Mouse (Mus musculus): Measurements from ENCODE around the gene Rpl23a. TPM values are rescaled to one million over a fixed set of nuclear protein-coding genes. Genes with fewer than 3 reads are reported as not detected.

The Rpl23a gene
- polyA plus RNA-seq, 1 experiment = 125 TPM

- Histone ChIP-seq H3K27ac (ENCODE audit: control insufficient read depth, insufficient read depth, low read depth, low read length) (no peak overlapping the region), H3K36me3 (ENCODE audit: control insufficient read depth, insufficient read depth, low read length) (no peaks in the 10 kb centered on the region; the same call in 1 of the 2 replicates), H3K4me3 (ENCODE audit: control insufficient read depth, low read depth, low read length) (no peak overlapping the region), H3K4me1 (ENCODE audit: control insufficient read depth, insufficient read depth, low read length) (peaks cover 13% of the 10 kb centered on the region), H3K27me3 (ENCODE audit: control insufficient read depth, insufficient read depth, low read length) (no peaks in the 10 kb centered on the region)
- no peak for TF ChIP-seq CTCF (IDR thresholded peaks at IDR 0.05; ENCODE audit: control insufficient read depth, insufficient read depth, insufficient replicate concordance, low read depth, low read length)
- TF ChIP-seq POLR2A (IDR thresholded peaks at IDR 0.05; ENCODE audit: control insufficient read depth, low read depth, low read length) = no peak
Measured at GRCm38 (mm10) chr11:78170306-78170705, 13.1 kb downstream of the Rpl23a start.

GRCm38 (mm10) chr11:78168541-78169468 is 14.6 kb downstream of the Rpl23a start:
- peaks cover 27% of the 10 kb centered on the region for H3K4me1 ChIP-seq (ENCODE audit: control insufficient read depth, insufficient read depth, low read length)
- no peaks in the 10 kb centered on the region for H3K27me3 ChIP-seq (ENCODE audit: control insufficient read depth, insufficient read depth, low read length)
- no peak overlapping the region for H3K4me3 ChIP-seq (ENCODE audit: control insufficient read depth, low read depth, low read length)
- no peaks in the 10 kb centered on the region; the same call in 1 of the 2 replicates for H3K36me3 ChIP-seq (ENCODE audit: control insufficient read depth, insufficient read depth, low read length)
- no peak for TF ChIP-seq POLR2A (IDR thresholded peaks at IDR 0.05; ENCODE audit: control insufficient read depth, low read depth, low read length)
- TF ChIP-seq CTCF (IDR thresholded peaks at IDR 0.05; ENCODE audit: control insufficient read depth, insufficient read depth, insufficient replicate concordance, low read depth, low read length) = no peak
- H3K27ac ChIP-seq (ENCODE audit: control insufficient read depth, insufficient read depth, low read depth, low read length) = no peak overlapping the region

GRCm38 (mm10) chr11:78167257-78167959 is 16.0 kb downstream of the Rpl23a start:
- H3K4me1 ChIP-seq (ENCODE audit: control insufficient read depth, insufficient read depth, low read length) = peaks cover 28% of the 10 kb centered on the region
- H3K27ac ChIP-seq (ENCODE audit: control insufficient read depth, insufficient read depth, low read depth, low read length) = no peak overlapping the region
- TF ChIP-seq CTCF (IDR thresholded peaks at IDR 0.05; ENCODE audit: control insufficient read depth, insufficient read depth, insufficient replicate concordance, low read depth, low read length) (no peak), POLR2A (IDR thresholded peaks at IDR 0.05; ENCODE audit: control insufficient read depth, low read depth, low read length) (no peak)
- H3K36me3 ChIP-seq (ENCODE audit: control insufficient read depth, insufficient read depth, low read length) = no peaks in the 10 kb centered on the region
- no peaks in the 10 kb centered on the region for H3K27me3 ChIP-seq (ENCODE audit: control insufficient read depth, insufficient read depth, low read length)
- H3K4me3 ChIP-seq (ENCODE audit: control insufficient read depth, low read depth, low read length) = no peak overlapping the region

DNA sequence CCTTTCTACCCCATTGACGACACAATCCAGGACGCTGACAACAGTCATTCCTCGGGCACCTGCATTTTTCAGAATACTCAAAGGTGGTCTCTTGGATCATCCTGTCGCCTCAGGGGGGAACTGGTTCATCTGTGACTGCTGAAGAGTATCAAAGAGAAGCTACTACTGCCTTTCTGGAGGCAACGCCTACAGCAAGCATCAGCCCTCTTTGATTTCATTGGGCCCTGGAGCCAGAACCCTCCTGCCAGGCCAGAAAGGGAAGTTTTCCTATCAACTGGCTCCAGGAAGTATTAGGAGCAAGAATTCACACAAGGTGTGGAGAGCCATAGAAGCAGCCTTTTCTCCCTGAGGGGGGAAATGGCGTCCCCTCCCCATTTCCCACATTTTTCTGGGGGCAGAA is 16.7 kb downstream of the Rpl23a start:
- H3K4me1 ChIP-seq (ENCODE audit: control insufficient read depth, insufficient read depth, low read length) = peaks cover 28% of the 10 kb centered on the region
- TF ChIP-seq CTCF (IDR thresholded peaks at IDR 0.05; ENCODE audit: control insufficient read depth, insufficient read depth, insufficient replicate concordance, low read depth, low read length) (no peak), POLR2A (IDR thresholded peaks at IDR 0.05; ENCODE audit: control insufficient read depth, low read depth, low read length) (no peak)
- no peak overlapping the region for H3K4me3 ChIP-seq (ENCODE audit: control insufficient read depth, low read depth, low read length)
- H3K27me3 ChIP-seq (ENCODE audit: control insufficient read depth, insufficient read depth, low read length) = no peaks in the 10 kb centered on the region
- H3K36me3 ChIP-seq (ENCODE audit: control insufficient read depth, insufficient read depth, low read length) = no peaks in the 10 kb centered on the region
- no peak overlapping the region for H3K27ac ChIP-seq (ENCODE audit: control insufficient read depth, insufficient read depth, low read depth, low read length)

DNA sequence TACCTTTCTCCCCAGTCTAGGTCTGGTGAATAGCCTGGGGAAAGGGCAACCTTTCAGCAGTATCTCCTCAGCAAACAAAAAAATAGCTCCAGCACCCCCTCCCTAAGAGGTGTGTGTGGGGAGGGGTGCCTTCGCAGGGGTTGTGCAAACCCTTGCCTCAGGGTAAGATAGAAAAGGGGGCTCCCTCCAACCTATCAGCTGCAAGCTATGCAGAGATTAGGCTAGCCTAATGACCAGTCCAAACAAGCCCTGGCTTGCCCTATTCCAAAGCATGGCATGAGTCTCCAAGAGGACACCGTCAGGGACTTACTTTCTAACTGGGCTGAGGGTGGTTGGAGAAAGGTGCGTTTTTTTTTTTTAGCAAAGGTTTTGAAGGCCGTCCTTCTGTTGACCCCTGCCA is 17.2 kb downstream of the Rpl23a start:
- Histone ChIP-seq H3K4me3 (ENCODE audit: control insufficient read depth, low read depth, low read length) (no peak overlapping the region), H3K27me3 (ENCODE audit: control insufficient read depth, insufficient read depth, low read length) (no peaks in the 10 kb centered on the region), H3K4me1 (ENCODE audit: control insufficient read depth, insufficient read depth, low read length) (peaks cover 28% of the 10 kb centered on the region), H3K36me3 (ENCODE audit: control insufficient read depth, insufficient read depth, low read length) (no peaks in the 10 kb centered on the region), H3K27ac (ENCODE audit: control insufficient read depth, insufficient read depth, low read depth, low read length) (no peak overlapping the region)
- TF ChIP-seq POLR2A (IDR thresholded peaks at IDR 0.05; ENCODE audit: control insufficient read depth, low read depth, low read length) (no peak), CTCF (IDR thresholded peaks at IDR 0.05; ENCODE audit: control insufficient read depth, insufficient read depth, insufficient replicate concordance, low read depth, low read length) (no peak)

DNA sequence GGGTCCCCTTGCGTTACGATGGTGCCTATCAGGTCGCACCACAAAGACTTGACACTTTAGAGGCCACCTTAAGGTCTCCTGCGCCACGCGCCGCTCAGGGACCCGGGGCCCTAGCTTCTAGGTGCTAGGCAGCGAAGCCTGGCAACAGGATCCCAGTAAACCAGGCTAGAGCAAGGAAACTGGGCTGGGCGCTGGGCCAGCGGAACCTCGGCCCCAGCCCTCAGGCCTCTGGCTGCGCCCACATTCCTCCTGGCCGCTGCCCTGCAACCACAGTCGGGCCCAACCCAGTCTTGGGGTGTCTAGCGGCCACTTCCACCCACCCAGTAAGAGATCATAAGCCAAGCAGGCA is 17.6 kb downstream of the Rpl23a start:
- no peak for TF ChIP-seq POLR2A (IDR thresholded peaks at IDR 0.05; ENCODE audit: control insufficient read depth, low read depth, low read length)
- no peak for TF ChIP-seq CTCF (IDR thresholded peaks at IDR 0.05; ENCODE audit: control insufficient read depth, insufficient read depth, insufficient replicate concordance, low read depth, low read length)
- H3K4me1 ChIP-seq (ENCODE audit: control insufficient read depth, insufficient read depth, low read length) = peaks cover 28% of the 10 kb centered on the region
- no peaks in the 10 kb centered on the region for H3K27me3 ChIP-seq (ENCODE audit: control insufficient read depth, insufficient read depth, low read length)
- H3K27ac ChIP-seq (ENCODE audit: control insufficient read depth, insufficient read depth, low read depth, low read length) = peak overlapping the region; percentile 40
- H3K36me3 ChIP-seq (ENCODE audit: control insufficient read depth, insufficient read depth, low read length) = no peaks in the 10 kb centered on the region
- H3K4me3 ChIP-seq (ENCODE audit: control insufficient read depth, low read depth, low read length) = peak overlapping the region; percentile 94
